Mouse (Mus musculus): Measurements from ENCODE around the gene Gcnt1.

- TF ChIP-seq POLR2A (IDR thresholded peaks at IDR 0.05; ENCODE audit: control insufficient read depth in 1 of 2, insufficient read depth in 1 of 2, low read depth in 1 of 2, low read length in 2 of 2, poor library complexity in 1 of 2) (no peak), USF1 (IDR thresholded peaks at IDR 0.05; ENCODE audit: low read depth, low read length) (no peak), JUND (IDR thresholded peaks at IDR 0.05; ENCODE audit: low read depth, low read length) (no peak), POLR2AphosphoS5 (IDR thresholded peaks at IDR 0.05; ENCODE audit: borderline replicate concordance, low read depth, low read length) (no peak), SIN3A (IDR thresholded peaks at IDR 0.05; ENCODE audit: low read length) (no peak), CTCF (IDR thresholded peaks at IDR 0.05 in 2 of 3, conservative IDR thresholded peaks at IDR 0.05 in 1 of 3; ENCODE audit: control insufficient read depth in 1 of 3, insufficient read depth in 1 of 3, low read depth in 2 of 3, low read length in 3 of 3, poor library complexity in 1 of 3, severe bottlenecking in 1 of 3) (no peak), EP300 (IDR thresholded peaks at IDR 0.05; ENCODE audit: low read depth in 1 of 2, low read length in 2 of 2) (no peak), MXI1 (IDR thresholded peaks at IDR 0.05; ENCODE audit: low read depth, low read length) (no peak), GATA1 (IDR thresholded peaks at IDR 0.05; ENCODE audit: low read depth, low read length) (no peak), GABPA (IDR thresholded peaks at IDR 0.05; ENCODE audit: low read depth, low read length) (no peak)
These were observed 34.2 kb upstream of the Gcnt1 start for GRCm38 (mm10) chr19:17406823-17407222.
